In the genomic region with DNA sequence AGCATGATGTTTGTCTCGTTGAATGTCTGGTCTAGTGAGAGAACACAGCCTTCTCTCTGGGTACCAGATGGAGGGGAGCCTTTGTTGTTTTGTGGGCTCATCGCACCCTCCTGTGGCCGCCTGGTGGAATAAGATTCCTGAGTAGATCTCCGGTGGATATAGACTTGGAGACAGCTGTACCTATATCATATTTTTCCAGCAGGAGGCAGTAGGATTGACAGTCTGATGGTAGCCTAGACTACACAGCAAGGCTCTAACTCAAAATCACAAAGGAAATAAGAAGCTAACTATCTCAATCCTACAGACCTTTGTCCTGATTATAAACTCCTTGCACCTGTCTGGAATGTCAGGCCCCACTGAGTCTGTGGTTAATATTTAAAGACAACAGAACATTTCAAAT, we compare ENCODE assay signal across 9 mouse cellular contexts. TPM values are rescaled to one million over a fixed set of nuclear protein-coding genes. Genes with fewer than 3 reads are reported as not detected.
DNase-seq lines count a peak whose midpoint lies in the region; ATAC-seq lines count a peak whose summit lies in the region.
"Had no signal": no experiment of that assay in that cellular context is flagged by ENCODE, and none has a peak within 500 bp of the region (broad histone marks: within the 10 kb centered on the region; RNA-seq: fewer than 3 reads in every experiment).

No protein-coding gene starts in this region.

- ATAC-seq in forebrain, embryonic 13.5 days = peak; percentile 80; the same call in 1 of the 2 replicates

- no peak overlapping the region for H3K9ac ChIP-seq in forebrain, embryonic 13.5 days

- no peaks in the 10 kb centered on the region for H3K4me1 ChIP-seq in forebrain, embryonic 13.5 days

- no peaks in the 10 kb centered on the region for H3K36me3 ChIP-seq in forebrain, embryonic 13.5 days (ENCODE audit: poor library complexity, severe bottlenecking)

- WGBS in forebrain, embryonic 13.5 days = 15% methylated on average over 4 of the region's 4 CpGs

- DNase-seq in thymus, postnatal 0 days (ENCODE audit: low spot score) = peak; percentile 1
- no peak for DNase-seq in thymus, adult 18-20 months
- DNase-seq in brain, adult 2 months (ENCODE audit: low read depth, low spot score) = peak; percentile 80
- DNase-seq in kidney, adult 9 months = peak; percentile 87
- peak; percentile 37 to 52 for DNase-seq in left cerebral cortex, postnatal 36 days (ENCODE audit: low spot score in 2 of 2)
- DNase-seq in retina, adult 2 months (ENCODE audit: low read depth, low spot score) = peak; percentile 28
- DNase-seq in spleen, postnatal 14 days (ENCODE audit: low spot score in 2 of 2) = no peak

- H3K27me3 ChIP-seq in forebrain, embryonic 13.5 days = no peaks in the 10 kb centered on the region

- intact Hi-C loops in left cerebral cortex, postnatal 36 days (cut with DNase I) = loop anchor here (2.0 to 5.0 kb wide), 2 partner anchors 74 to 92 kb away; no protein-coding TSS in a partner anchor

- H3K27ac ChIP-seq in forebrain, embryonic 13.5 days = no peak overlapping the region

- no peak overlapping the region for H3K4me2 ChIP-seq in forebrain, embryonic 13.5 days

- H3K9me3 ChIP-seq in forebrain, embryonic 13.5 days (replicated peaks) = no peaks in the 10 kb centered on the region

- H3K4me3 ChIP-seq in forebrain, embryonic 13.5 days = no peak overlapping the region

RNA-seq across cellular contexts. Expression of gene Defb29, which starts 4.8 kb away (rescaled TPM):
- polyA plus RNA-seq in thymus, postnatal 0 days (2015; fragmentation: Nextera tagmentation; extraction: Ambion mirVana) = not detected in 2 replicates
- polyA plus RNA-seq in forebrain, embryonic 13.5 days (2015; fragmentation: Nextera tagmentation; extraction: Ambion mirVana) = not detected in 2 replicates
- total RNA-seq in left cerebral cortex, postnatal 36 days (2021) = not detected
- total RNA-seq: neutrophil, adult 5-6 weeks had no signal

RNA-seq across cellular contexts. Expression of gene Gm17416, which starts 24.4 kb away (rescaled TPM):
- 3.0 TPM in 1 of 2 replicates, not detected in the other for polyA plus RNA-seq in thymus, postnatal 0 days (2015; fragmentation: Nextera tagmentation; extraction: Ambion mirVana)
- polyA plus RNA-seq in forebrain, embryonic 13.5 days (2015; fragmentation: Nextera tagmentation; extraction: Ambion mirVana) = not detected in 2 replicates
- total RNA-seq in left cerebral cortex, postnatal 36 days (2021) = not detected
- total RNA-seq: neutrophil, adult 5-6 weeks had no signal

RNA-seq across cellular contexts. Expression of gene Defb28, which starts 26.6 kb away (rescaled TPM):
- polyA plus RNA-seq in thymus, postnatal 0 days (2015; fragmentation: Nextera tagmentation; extraction: Ambion mirVana) = not detected in 2 replicates
- polyA plus RNA-seq in forebrain, embryonic 13.5 days (2015; fragmentation: Nextera tagmentation; extraction: Ambion mirVana) = not detected in 2 replicates
- not detected for total RNA-seq in left cerebral cortex, postnatal 36 days (2021)
- total RNA-seq: neutrophil, adult 5-6 weeks had no signal

RNA-seq across cellular contexts. Expression of gene Defb21, which starts 27.9 kb away (rescaled TPM):
- polyA plus RNA-seq in thymus, postnatal 0 days (2015; fragmentation: Nextera tagmentation; extraction: Ambion mirVana) = not detected in 2 replicates
- not detected in 2 replicates for polyA plus RNA-seq in forebrain, embryonic 13.5 days (2015; fragmentation: Nextera tagmentation; extraction: Ambion mirVana)
- total RNA-seq in left cerebral cortex, postnatal 36 days (2021) = not detected
- total RNA-seq: neutrophil, adult 5-6 weeks had no signal

RNA-seq across cellular contexts. Expression of gene Defb26, which starts 33.2 kb away (rescaled TPM):
- 0.24 TPM in 1 of 2 replicates, not detected in the other for polyA plus RNA-seq in thymus, postnatal 0 days (2015; fragmentation: Nextera tagmentation; extraction: Ambion mirVana)
- not detected in 2 replicates for polyA plus RNA-seq in forebrain, embryonic 13.5 days (2015; fragmentation: Nextera tagmentation; extraction: Ambion mirVana)
- not detected for total RNA-seq in left cerebral cortex, postnatal 36 days (2021)
- total RNA-seq: neutrophil, adult 5-6 weeks had no signal

Comparison
In these comparisons a context has a peak if more than half of its experiments do, and no peak if none do; other contexts are left out.
1. DNase-seq: peak in thymus, postnatal 0 days (single experiment), brain, adult 2 months (single experiment), kidney, adult 9 months (single experiment), left cerebral cortex, postnatal 36 days (2 of 2) and retina, adult 2 months (single experiment); none in thymus, adult 18-20 months (0 of 2) and spleen, postnatal 14 days (0 of 2).